Mouse (Mus musculus) MEL (cell line): ENCODE data around the gene Enpp4. TPM values are rescaled to one million over a fixed set of nuclear protein-coding genes. Genes with fewer than 3 reads are reported as not detected.

ENCODE experiments used
- DNase-seq: peaks from one replicate; pipeline ENCODE4 v3.0.0; 2011; ENCODE audit warnings: low read depth, low spot score
- H3K27ac ChIP-seq: 2 replicates; pipeline ENCODE4 v1.5.1; 2012; ENCODE audit warnings: low read depth, mild to moderate bottlenecking, control low read depth, low read length, moderate library complexity; ENCODE audit not compliant: control insufficient read depth
- H3K27me3 ChIP-seq, 2 experiments: fragments of 150-350 bp in 1 of 2; sonication (generic) in 1 of 2; 2 replicates each; pipeline ENCODE4 v1.6.1; 2012; ENCODE audit warnings: low read length in 2 of 2, mild to moderate bottlenecking in 2 of 2, improper control_type of control experiment in 1 of 2, moderate library complexity in 1 of 2; ENCODE audit not compliant: insufficient read depth in 2 of 2, control insufficient read depth in 1 of 2
- H3K36me3 ChIP-seq, 2 experiments: 2 replicates each; pipeline ENCODE4 v1.6.1; 2012 to 2014; ENCODE audit warnings: low read length in 2 of 2, improper control_type of control experiment in 1 of 2, inconsistent platforms in 1 of 2, mild to moderate bottlenecking in 1 of 2; ENCODE audit not compliant: insufficient read depth in 2 of 2, control insufficient read depth in 1 of 2
- H3K4me1 ChIP-seq, 2 experiments: fragments of 150-350 bp in 1 of 2; sonication (generic) in 1 of 2; 2 replicates each; pipeline ENCODE4 v1.6.1; 2012; ENCODE audit warnings: low read length in 2 of 2, improper control_type of control experiment in 1 of 2, mild to moderate bottlenecking in 1 of 2; ENCODE audit not compliant: insufficient read depth in 2 of 2, control insufficient read depth in 1 of 2
- H3K4me3 ChIP-seq, 2 experiments: fragments of 150-350 bp in 1 of 2; sonication (generic) in 1 of 2; 2 replicates each; pipeline ENCODE4 v1.5.1; 2012; ENCODE audit warnings: low read depth in 2 of 2, low read length in 2 of 2, mild to moderate bottlenecking in 2 of 2, moderate library complexity in 2 of 2, control low read depth in 1 of 2, improper control_type of control experiment in 1 of 2; ENCODE audit not compliant: control insufficient read depth in 1 of 2, insufficient read depth in 1 of 2
- H3K79me2 ChIP-seq: 2 replicates; pipeline ENCODE4 v1.6.1; 2012; ENCODE audit warnings: mild to moderate bottlenecking, low read length, moderate library complexity; ENCODE audit not compliant: control insufficient read depth, poor library complexity, insufficient read depth
- H3K9ac ChIP-seq: 2 replicates; pipeline ENCODE4 v1.6.1; 2012; ENCODE audit warnings: low read depth, mild to moderate bottlenecking, control low read depth, low read length, moderate library complexity; ENCODE audit not compliant: control insufficient read depth, poor library complexity, severe bottlenecking
- H3K9me3 ChIP-seq: fragments of 150-350 bp; sonication (generic); replicated peaks from 2 replicates; pipeline ENCODE4 v1.6.1; 2012; ENCODE audit warnings: mild to moderate bottlenecking, low read length, improper control_type of control experiment, moderate library complexity; ENCODE audit not compliant: insufficient read depth
- BHLHE40 ChIP-seq: IDR thresholded peaks from 2 replicates; pipeline ENCODE4 v1.6.1; 2012; ENCODE audit warnings: low read depth, mild to moderate bottlenecking, inconsistent platforms, low read length, improper control_type of control experiment, borderline replicate concordance
- CHD1 ChIP-seq: IDR thresholded peaks from 2 replicates; pipeline ENCODE4 v1.6.1; 2012; ENCODE audit warnings: low read depth, mild to moderate bottlenecking, inconsistent platforms, low read length, improper control_type of control experiment
- E2F4 ChIP-seq: IDR thresholded peaks from 2 replicates; pipeline ENCODE4 v1.6.1; 2011; ENCODE audit warnings: low read depth, low read length, improper control_type of control experiment, borderline replicate concordance
- ELF1 ChIP-seq: IDR thresholded peaks from 2 replicates; pipeline ENCODE4 v1.6.1; 2014; ENCODE audit warnings: low read depth, mild to moderate bottlenecking, inconsistent platforms, low read length, improper control_type of control experiment, moderate library complexity
- EP300 ChIP-seq, 2 experiments: IDR thresholded peaks; 2 replicates each; pipeline ENCODE4 v1.6.1; 2011; ENCODE audit warnings: improper control_type of control experiment in 2 of 2, low read length in 2 of 2, low read depth in 1 of 2, mild to moderate bottlenecking in 1 of 2
- ETS1 ChIP-seq: IDR thresholded peaks from 2 replicates; pipeline ENCODE4 v1.6.1; 2012; ENCODE audit warnings: low read depth, mild to moderate bottlenecking, inconsistent platforms, low read length, improper control_type of control experiment, moderate library complexity
- GABPA ChIP-seq: IDR thresholded peaks from 2 replicates; pipeline ENCODE4 v1.6.1; 2012; ENCODE audit warnings: low read depth, mild to moderate bottlenecking, inconsistent platforms, low read length, improper control_type of control experiment, moderate library complexity
- GATA1 ChIP-seq: IDR thresholded peaks from 2 replicates; pipeline ENCODE4 v1.6.1; 2011; ENCODE audit warnings: low read depth, low read length, improper control_type of control experiment
- KAT2A ChIP-seq: conservative IDR thresholded peaks from 2 replicates; pipeline ENCODE4 v1.6.1; 2012; ENCODE audit warnings: low read depth, low read length, improper control_type of control experiment, inconsistent platforms
- MXI1 ChIP-seq: IDR thresholded peaks from 2 replicates; pipeline ENCODE4 v1.6.1; 2011; ENCODE audit warnings: mild to moderate bottlenecking, low read depth, low read length, improper control_type of control experiment
- MYB ChIP-seq: IDR thresholded peaks from 2 replicates; pipeline ENCODE4 v1.6.1; 2011; ENCODE audit warnings: mild to moderate bottlenecking, low read depth, low read length, improper control_type of control experiment
- POLR2A ChIP-seq, 2 experiments: IDR thresholded peaks; 2 replicates each; pipeline ENCODE4 v1.6.1; 2011 to 2012; ENCODE audit warnings: low read length in 2 of 2, mild to moderate bottlenecking in 2 of 2, control low read depth in 1 of 2, improper control_type of control experiment in 1 of 2, low read depth in 1 of 2, moderate library complexity in 1 of 2; ENCODE audit not compliant: control insufficient read depth in 1 of 2, insufficient read depth in 1 of 2, poor library complexity in 1 of 2
- POLR2AphosphoS2 ChIP-seq: IDR thresholded peaks from 2 replicates; pipeline ENCODE4 v1.6.1; 2011; ENCODE audit warnings: low read length, improper control_type of control experiment
- TAL1 ChIP-seq: IDR thresholded peaks from 2 replicates; pipeline ENCODE4 v1.6.1; 2012; ENCODE audit warnings: mild to moderate bottlenecking, inconsistent platforms, low read length, moderate library complexity, mixed read lengths
- UBTF ChIP-seq: IDR thresholded peaks from 2 replicates; pipeline ENCODE4 v1.6.1; 2012; ENCODE audit warnings: low read depth, mild to moderate bottlenecking, inconsistent platforms, low read length, improper control_type of control experiment, moderate library complexity, borderline replicate concordance; ENCODE audit not compliant: insufficient read depth
- ZC3H11A ChIP-seq: IDR thresholded peaks from 2 replicates; pipeline ENCODE4 v1.6.1; 2012; ENCODE audit warnings: low read depth, mild to moderate bottlenecking, inconsistent platforms, low read length, improper control_type of control experiment
- ZNF384 ChIP-seq: IDR thresholded peaks from 2 replicates; pipeline ENCODE4 v1.6.1; 2012; ENCODE audit warnings: low read depth, mild to moderate bottlenecking, inconsistent platforms, low read length, improper control_type of control experiment
- polyA plus RNA-seq, 2 experiments: library from polyadenylated mRNA; stranded (reverse) in 1 of 2; unstranded in 1 of 2; fragments of >175 nt in 1 of 2; fragments of >200 nt in 1 of 2; gene quantifications; 2 replicates each; pipeline versions ENCODE4 v1.2.1 to v1.2.4; 2012; ENCODE audit warnings: low replicate concordance in 2 of 2, low read depth in 1 of 2; ENCODE audit not compliant: insufficient read length in 2 of 2, insufficient read depth in 1 of 2, missing spikeins in 1 of 2
- total RNA-seq: library from RNA; depleted of rRNA; stranded (reverse); fragments of 300-350 nt; gene quantifications from 2 replicates; pipeline ENCODE4 v1.2.3, GENCODE M21; 2012

Enpp4 gene
- total and polyA plus RNA-seq, 3 experiments: 13.9 to 21.7 TPM; not detected in 1

DNA sequence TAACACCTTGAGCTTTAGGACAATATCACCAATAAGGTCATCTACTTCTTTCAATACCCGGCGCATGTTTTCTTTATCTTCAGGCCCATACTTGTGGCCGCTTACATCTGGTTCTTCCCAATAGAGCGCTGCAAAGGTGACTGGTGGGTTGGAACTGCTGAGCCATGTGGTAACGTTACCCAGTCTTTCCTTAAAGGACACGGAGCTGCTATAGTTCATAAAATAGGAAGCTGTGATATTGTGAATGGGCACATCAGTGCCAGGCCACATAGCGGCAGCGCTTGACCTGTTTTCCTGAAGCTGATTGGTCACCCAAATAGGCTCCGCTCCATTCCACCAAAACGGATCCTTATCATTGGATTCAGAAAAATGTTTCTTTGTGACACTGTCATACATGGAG is 3.6 kb downstream of the Enpp4 start:
- H3K27me3 ChIP-seq: no peaks in the 10 kb centered on the region
- no peak overlapping the region for H3K9ac ChIP-seq
- H3K9me3 ChIP-seq: no peaks in the 10 kb centered on the region
- H3K36me3 ChIP-seq: peaks cover 15% of the 10 kb centered on the region in 2 experiments
- peaks cover 3 to 5% of the 10 kb centered on the region in 2 experiments; a peak in 3 of 4 replicates for H3K4me1 ChIP-seq
- peaks cover 22% of the 10 kb centered on the region for H3K79me2 ChIP-seq
- no peak for DNase-seq
- TF ChIP-seq EP300 (IDR thresholded peaks at IDR 0.05; ENCODE audit: low read depth in 1 of 2, low read length in 2 of 2) (no peak), KAT2A (no peak)
- no peak overlapping the region for H3K27ac ChIP-seq
- no peak overlapping the region for H3K4me3 ChIP-seq

DNA sequence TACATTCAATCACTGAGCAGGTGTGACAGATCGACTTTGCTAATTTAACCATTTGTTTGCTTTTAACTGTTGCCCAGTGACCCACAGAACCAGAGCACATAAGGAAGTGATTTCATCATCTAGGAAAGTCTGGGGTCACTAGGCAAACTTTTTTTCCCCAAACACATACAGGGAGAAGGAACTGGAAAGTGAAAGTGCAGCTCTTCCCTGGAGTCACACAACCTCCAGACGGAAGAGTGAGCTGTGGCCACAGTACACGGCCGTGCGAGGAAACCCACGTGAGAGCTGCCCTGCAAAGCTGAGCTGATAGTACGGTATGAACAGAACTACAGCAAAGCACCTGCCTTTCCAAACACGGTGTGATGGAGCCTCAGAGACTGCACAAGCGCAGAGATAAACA is 4.7 kb downstream of the Enpp4 start:
- peaks cover 22% of the 10 kb centered on the region for H3K79me2 ChIP-seq
- H3K36me3 ChIP-seq: peaks cover 11 to 15% of the 10 kb centered on the region in 2 experiments
- no peak for DNase-seq
- peaks cover 3 to 4% of the 10 kb centered on the region in 2 experiments; a peak in 2 of 4 replicates for H3K4me1 ChIP-seq
- no peak overlapping the region for H3K4me3 ChIP-seq
- no peak overlapping the region for H3K27ac ChIP-seq
- TF ChIP-seq BHLHE40: no peak
- no peak for TF ChIP-seq MYB
- no peak for TF ChIP-seq GABPA
- no peak for TF ChIP-seq TAL1
- TF ChIP-seq KAT2A: no peak
- no peak for TF ChIP-seq MXI1
- TF ChIP-seq CHD1: no peak
- no peak for TF ChIP-seq E2F4
- TF ChIP-seq UBTF: no peak
- no peak for TF ChIP-seq GATA1
- TF ChIP-seq ZNF384: no peak
- no peak for TF ChIP-seq POLR2A (IDR thresholded peaks at IDR 0.05; ENCODE audit: control insufficient read depth in 1 of 2, insufficient read depth in 1 of 2, low read depth in 1 of 2, low read length in 2 of 2, poor library complexity in 1 of 2)
- TF ChIP-seq POLR2AphosphoS2: no peak
- no peak for TF ChIP-seq ZC3H11A
- TF ChIP-seq ELF1: no peak
- no peak for TF ChIP-seq ETS1
- no peak overlapping the region for H3K9ac ChIP-seq
- H3K27me3 ChIP-seq: no peaks in the 10 kb centered on the region
- no peaks in the 10 kb centered on the region for H3K9me3 ChIP-seq
